Mouse (Mus musculus) mature B cell (primary cell): ENCODE data around the gene Eif4b.

Experiments
- in situ Hi-C: fragments of 300-500 bp; cut with MboI; formaldehyde crosslinking; loops from 2 replicates; pipeline ENCODE4 v1.14.3; 2019

Eif4b gene

DNA sequence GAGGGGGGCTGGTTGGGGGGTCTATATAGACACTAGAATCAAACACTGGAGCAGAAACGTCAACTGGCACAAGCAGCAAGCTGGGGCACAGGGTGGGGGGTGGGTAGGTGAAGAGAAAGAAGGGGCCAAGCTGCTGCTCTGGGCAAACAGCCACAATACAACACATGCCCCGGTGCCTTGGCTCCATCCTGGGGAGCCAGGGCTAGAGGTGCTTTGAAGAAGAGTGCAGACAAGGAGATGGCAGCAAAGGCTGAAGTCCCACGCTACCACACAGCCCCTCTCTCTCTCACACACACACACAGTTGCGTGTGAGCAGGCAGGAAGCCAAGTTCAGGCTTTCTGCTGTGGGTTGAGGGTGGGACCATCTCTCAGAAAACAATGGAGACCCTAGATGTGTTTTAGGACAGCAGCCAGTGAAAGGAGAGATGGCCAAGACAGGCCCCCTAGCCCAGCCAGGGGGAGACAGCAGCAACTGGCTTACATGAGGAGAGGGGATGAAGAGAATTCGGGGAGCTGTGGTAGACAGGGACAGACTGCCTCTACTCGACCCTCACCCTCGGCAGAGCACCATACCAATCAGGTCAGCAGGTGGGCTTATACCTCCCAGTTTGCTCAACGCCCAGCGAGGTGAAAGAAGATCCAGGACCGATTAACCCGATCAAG, 43.3 kb downstream of the Eif4b start:
- in situ Hi-C loops: no loop called here

DNA sequence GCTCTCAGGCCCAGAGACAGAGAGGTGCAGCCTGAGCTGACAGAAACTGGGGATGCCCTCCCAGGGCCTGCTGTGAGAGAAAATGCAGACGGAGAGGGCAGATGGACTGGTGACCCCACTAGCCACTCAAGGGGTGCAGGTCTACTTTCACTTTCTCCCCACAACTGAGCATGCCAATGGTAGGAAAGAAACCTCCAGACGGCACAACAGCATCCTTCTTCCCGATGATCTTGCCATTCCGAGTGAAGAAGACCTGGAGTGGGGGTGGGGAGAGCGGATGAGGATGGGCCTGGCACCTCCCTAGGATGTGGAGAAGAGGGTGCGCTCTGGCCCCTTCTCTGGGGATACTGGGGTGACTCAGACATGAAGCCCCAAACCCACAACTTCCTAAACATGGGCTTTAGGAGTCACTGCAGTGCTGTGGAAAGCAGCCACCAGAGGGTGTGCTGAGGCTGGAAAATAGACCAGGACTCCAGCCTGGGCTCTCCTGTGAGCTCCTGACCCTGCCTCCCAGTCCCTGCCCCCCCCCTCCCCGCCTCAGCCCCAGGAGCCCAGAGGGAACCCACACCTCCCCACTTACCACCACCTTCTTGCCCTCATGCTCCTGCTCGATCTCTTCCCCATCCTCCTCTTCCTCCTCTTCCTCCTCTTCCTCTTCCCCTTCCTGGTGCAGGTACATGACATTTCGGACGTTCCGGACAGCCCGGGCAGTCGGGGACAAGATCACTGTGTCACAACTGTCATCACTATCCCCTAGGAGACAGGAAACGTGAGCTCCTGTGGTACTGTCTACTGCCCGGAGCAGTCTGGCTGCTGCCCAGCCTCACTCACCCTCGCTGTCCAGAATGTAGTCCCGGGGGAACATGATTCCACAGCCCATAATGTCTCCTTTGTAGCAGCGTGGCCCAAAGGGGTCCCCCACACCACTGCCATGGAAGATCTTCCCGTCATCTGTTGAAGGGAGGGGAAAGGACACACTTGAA, 44.2 kb downstream of the Eif4b start:
- in situ Hi-C loops: no loop called here

DNA sequence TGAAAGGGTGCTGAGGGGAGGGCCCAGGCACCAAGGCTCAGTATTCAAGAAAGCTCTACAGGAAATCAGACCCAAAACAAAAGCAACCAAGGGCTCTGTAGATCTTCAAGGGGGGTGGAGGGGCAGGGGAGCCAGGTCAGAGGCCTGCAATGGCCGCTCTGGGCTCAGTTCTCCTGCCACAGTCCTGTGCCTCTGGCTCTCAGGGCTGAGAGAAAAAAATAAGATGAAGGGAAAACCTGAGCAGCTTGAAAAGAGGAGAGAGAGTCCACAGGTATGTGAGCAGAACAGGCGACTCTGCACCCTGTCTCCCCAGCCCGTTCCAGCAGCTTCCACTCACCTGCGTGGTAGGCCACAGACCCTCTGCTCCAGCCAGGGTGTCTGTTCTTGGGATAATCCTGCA, 45.0 kb downstream of the Eif4b start:
- in situ Hi-C loops: no loop called here

DNA sequence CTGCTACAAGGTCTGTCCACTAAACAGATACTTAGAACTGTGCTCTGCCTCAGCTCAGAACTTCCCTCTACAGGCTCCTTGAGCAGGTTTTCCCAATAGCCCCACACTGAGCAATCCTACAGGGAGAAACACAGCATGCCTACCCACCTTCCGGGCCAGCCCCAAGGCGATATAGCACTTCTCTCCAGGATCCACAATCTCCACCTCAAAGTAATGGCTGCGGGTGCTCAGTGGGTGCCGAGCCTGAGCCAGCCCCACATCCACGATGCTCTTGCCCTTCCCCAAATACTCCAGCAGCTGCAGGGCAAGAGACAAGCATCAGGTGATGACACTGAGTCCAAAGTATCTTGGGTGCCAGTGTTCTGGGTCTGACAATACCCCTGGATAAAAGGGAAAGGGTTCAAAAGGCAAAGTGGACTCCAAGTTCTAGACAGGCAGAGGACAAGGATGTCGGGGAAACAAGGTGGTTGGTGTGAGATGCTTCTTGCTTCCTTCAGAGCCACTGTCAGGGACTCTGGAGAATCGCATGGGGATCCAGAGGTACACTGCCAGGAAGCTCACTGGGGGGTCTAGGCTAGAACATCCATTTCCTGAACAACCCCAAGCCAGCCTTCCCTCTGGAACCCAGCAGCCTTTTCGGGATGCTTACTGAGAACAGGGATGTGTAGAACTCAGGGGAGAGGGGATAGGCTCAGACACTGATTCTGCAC, 45.7 kb downstream of the Eif4b start:
- in situ Hi-C loops: no loop called here

DNA sequence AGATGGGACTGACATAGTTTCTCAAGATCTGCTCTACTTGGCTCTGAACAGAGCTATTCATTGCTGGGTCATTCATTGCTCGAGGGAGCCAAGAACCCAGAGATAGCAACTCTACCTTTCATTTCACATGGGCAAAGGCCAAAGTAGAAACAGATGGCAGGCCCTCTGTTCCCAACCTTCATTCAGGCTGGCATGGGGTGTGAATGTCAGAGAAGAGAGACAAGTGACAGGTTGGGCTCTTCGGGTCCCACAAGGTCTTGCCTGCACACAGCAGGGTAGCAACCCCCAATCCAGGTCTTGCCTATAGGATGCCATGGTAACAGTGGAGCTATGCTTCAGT, 46.2 kb downstream of the Eif4b start:
- in situ Hi-C loops: no loop called here

DNA sequence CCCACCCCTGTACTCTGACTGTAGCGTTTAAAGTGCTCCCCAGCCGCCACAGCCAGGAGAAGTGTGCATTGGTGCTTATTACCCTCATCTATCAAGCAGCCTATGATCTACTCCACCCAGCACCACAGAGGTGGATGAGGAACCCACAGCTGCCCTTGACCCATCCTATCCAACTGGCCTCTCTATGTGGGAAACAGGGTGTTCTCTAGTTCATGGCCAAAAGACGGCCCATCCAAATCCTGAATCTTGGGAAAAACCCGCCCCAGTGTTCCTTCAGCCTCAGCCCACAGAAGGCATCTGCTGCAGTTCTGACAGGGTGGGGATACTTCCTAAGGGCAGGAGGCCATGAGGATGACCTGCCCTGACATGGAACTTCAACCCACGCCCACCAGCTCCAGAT, 47.0 kb downstream of the Eif4b start:
- in situ Hi-C loops: no loop called here

DNA sequence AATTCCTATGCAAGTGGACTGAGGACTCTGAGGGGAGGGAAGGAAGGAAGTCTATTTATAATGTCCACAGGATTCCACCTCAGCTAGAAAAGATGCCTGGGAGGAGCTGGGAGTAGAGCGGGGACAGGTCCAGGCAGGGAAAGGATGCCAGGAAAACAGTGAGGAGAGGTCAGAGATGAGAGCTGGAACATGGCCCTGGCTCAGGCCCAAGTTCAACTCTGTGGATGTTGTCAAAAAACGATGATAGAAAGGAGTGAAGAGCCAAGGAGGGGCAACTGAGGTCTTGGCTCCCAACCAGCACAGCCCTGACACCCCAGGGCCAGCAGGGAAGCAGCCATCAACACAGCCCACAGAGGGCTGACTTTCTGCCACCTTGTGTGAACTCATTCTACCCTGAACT, 52.7 kb downstream of the Eif4b start:
- in situ Hi-C loops: no loop called here

DNA sequence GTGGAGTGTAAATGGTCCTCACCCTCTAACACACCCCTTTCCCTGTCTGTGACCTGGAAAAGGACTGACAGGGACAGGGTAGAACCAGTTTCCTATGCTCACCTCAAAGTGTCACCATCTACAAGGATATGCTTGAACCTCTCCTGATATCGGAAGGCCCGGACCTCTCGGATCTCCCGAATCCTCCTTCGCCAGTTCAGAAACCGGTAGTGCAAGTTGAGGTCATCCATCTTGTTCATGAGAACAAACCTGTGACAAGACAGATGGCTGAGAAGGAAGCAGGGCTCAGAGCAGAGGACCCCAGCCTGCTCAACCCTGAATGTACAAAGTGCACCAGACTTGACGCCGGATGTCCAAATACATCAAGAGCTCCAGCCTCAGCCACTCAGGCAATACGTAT, 59.7 kb downstream of the Eif4b start:
- in situ Hi-C loops: no loop called here

DNA sequence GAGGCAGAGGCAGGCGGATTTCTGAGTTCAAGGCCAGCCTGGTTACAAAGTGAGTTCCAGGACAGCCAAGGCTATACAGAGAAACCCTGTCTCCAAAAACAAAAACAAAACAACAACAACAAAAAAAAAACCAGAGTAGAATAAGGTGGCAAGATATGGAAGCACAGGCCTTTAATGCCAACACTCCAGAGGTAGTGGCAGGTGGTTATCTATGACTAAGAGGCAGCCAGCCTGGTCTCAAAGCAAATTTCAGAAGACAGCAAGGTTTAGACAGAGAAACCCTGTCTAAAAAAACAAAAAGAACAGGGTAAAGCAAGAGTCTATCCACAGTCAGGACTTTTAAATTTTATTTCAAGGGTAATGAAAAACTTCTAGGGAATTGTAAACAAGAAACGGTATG, 61.1 kb downstream of the Eif4b start:
- in situ Hi-C loops: no loop called here

DNA sequence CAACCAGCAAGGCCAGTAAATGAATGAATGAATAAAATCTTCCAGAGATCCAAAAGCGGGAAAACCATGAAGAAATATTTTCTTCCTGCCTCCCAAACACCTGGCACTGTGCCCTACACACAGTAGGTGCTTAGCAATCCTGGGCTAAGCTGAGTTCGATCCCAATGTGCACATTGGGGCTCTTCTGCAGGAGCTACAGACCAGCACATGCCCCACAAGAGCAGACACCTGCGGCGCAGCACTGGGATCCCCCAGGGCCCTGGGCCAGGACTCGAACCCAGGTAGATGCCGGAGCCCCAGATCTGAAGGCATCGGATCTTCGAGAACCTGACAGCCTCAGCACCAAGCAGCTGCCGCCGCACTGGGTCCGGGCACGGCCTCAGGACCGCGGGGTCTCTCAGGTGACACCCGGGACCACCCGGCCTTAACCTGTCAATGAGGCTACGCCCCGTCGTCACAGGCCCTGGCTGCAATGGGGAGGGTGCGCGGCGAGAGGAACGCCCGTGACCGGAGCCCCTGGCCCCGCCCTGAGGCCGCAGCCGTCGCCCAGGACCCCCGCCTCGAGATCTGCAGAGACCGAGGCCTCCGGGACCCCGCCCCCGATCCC, 62.1 kb downstream of the Eif4b start:
- in situ Hi-C loops: no loop called here

DNA sequence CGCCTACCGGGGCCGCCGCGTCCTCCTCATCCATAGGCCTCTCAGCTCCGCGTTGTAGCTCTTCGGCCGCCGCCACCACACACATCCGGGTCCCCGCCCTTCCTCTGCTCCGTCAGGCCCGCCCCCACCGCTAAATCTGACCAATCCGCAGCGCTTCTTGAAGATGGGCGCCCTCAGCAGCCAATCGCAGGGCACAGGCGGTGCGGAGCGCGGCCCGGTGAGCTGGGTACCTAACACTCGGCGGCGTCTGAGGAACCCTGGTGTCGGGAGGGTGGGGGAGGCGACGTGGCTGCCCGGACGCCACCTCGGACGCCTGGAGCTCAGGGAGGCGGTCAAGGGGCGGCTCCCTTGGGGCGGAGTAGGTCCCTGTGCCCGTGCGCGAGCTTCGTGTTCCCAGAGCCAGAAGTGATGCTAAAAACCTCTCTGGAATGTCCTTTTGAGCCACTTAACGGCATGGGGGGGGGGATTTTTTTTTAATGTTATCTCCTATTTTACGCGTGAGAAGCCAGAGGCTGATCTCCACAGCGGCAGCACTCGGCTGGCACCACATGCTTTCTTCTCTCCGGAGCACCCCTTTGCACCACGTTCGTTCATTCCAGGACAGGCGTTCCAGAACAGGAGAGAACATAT, 62.7 kb downstream of the Eif4b start, which contains the start of gene Spryd3:
Gene Spryd3, minus strand, starts transcription at position 106 of the 630 bp plus-strand sequence.
- in situ Hi-C loops: no loop called here

DNA sequence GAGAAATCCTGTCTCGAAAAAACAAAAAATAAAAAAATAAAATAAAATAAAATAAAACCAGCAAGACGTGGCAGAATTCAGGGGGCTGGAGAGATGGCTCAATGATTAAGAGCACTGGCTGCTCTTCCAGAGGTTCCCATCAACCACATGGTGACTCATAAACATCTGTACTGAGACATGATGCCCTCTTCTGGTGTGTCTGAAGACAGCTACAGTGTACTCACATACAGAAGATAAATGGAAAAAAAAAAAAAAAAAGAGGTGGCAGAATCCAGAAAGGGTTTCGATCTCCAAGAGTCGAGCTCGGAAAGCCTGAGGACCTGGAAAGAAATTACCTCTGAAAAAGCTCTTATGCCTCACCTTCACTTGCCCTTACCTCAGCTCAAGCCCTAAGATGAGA, 67.5 kb downstream of the Eif4b start:
- in situ Hi-C loops: no loop called here

DNA sequence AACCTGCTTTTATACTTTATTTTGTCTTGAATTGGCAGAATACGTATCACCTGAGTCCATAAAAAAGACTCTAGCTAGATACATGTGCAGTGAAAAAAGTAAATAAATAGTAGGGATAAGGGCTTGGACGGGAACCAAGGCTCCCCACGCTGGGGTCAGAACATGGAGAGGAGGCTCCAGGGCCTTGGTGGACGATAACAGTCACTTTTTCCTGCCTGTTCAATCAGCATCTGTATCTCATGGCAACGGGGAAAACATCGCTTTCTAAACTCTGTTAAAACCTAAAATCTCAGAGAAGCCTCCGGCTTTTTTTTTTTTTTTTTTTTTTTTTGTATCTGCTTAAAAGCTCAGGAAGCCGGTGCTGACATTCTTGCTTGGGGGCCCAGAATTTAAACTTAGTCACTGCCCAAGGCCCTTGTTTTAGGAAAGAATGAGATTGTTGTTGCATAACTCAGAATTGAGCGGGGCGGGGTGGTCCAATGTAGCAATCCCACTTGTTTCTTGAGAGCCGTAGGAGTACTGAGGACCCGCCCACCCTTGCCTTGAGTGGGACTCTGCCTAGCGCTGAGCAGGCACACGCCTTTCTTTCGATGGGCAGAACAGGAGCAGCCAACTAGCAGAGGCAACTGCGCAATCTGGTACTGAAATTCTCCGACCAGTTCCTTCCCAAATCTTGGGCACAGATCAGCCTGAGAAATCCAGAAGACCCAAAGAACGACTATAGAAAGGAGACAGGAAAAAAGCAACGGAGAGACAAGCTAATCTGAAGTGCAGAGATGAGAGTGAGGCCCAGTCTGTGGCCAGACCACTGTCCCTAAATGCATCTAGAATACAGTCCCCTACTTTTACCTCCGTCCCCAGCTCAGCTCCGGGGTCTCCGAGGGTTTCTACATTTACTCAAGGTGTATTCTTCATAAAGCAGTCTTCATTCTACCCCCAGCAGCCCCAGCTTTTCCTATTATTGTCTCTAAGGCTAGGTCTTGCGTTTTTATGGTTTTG, 69.6 kb downstream of the Eif4b start:
- in situ Hi-C loops: no loop called here

DNA sequence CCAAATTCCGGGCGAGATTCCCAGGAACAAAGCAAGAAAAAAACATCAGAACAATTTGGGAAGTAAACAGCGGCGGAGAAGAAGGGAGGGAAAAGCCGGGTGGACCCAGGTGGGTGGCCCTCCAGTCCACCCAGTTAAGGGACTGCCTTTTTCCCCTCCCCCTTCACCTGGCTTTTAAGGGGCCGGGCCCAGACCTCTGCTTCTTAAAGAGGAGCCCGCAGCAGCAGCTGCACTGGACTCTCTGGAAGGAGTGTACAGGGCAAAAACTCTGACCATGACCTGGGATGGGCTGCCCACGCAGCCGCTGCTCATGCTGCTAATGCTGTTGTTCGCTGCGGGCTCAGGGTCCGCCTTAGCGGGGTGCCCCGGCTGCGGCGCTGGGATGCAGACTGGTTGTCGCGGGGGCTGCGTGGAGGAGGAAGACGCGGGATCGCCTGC, 70.7 kb downstream of the Eif4b start, which contains the start of gene Igfbp6:
Gene Igfbp6, plus strand, starts transcription at position 89 of the 438 bp plus-strand sequence.
- in situ Hi-C loops: no loop called here

DNA sequence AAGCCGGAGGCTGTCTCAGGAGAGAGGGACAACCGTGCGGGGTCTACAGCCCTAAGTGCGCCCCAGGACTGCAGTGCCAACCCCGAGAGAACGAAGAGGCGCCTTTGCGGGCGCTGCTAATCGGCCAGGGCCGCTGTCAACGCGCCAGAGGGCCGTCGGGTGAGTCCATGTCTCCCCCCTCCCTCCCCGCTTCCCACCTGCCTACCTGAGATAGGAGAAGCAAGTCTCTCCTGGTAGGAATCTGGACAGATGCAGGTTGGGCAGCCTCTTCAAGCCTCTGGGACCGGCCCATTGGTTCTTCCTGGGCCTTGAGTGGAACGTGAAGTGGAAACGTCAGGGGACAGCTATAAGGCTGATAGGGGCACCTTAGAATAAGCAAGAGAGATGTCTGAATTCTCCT, 71.2 kb downstream of the Eif4b start:
- in situ Hi-C loops: no loop called here

DNA sequence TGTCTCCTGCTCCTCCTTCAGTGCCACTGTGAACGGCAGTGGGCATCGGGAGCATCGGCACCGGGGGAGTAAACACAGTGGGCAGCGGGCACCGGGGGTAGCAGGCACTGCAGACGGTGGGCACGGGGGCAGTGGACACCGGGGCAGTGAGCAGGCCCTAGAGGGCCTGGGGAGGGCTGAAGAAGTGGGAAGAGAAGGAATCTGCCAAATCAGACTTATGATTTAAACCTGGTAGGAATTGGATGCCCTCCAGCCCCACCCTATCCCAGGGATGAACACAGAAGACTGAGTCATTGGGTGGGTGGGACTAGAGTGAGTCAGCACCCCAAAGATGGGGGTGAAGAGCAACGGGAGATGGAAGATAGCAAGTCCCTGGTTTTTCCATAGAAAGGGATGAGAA, 71.8 kb downstream of the Eif4b start:
- in situ Hi-C loops: no loop called here

DNA sequence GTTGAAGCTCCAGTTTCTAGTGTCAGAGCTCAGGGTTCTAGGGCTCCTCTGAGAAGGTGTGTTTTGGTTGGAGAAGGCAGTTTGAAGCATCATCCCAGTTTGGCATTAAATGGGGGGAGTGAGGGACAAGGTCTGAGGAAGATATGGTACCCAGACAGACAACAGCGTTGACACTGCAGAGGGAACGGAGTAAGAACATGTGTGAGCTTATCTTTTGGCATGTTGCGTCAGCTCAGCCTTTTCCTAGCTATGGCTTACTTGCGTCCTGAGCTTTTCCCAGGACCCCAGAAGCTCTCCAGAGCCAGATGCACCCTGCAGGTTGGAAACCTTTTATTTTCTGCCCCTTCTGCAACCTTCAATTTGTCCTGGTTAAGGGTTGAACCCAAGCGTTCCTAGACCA, 72.5 kb downstream of the Eif4b start:
- in situ Hi-C loops: no loop called here
